Mouse (Mus musculus) cortical plate, adult 2 months (tissue): ENCODE data around the gene Prr3.

ENCODE experiments used
- CTCF ChIP-seq: fragments of 200-500 bp; IDR thresholded peaks from 2 replicates; pipeline ENCODE4 v1.5.1; 2011; ENCODE audit warnings: mild to moderate bottlenecking, control low read depth, low read length; ENCODE audit not compliant: insufficient read depth; ENCODE audit errors: extremely low read depth
- POLR2A ChIP-seq: fragments of 200-500 bp; IDR thresholded peaks from 2 replicates; pipeline ENCODE4 v1.6.1; 2011; ENCODE audit warnings: mild to moderate bottlenecking, low read length, control low read depth; ENCODE audit not compliant: insufficient read depth; ENCODE audit errors: extremely low read depth

DNA sequence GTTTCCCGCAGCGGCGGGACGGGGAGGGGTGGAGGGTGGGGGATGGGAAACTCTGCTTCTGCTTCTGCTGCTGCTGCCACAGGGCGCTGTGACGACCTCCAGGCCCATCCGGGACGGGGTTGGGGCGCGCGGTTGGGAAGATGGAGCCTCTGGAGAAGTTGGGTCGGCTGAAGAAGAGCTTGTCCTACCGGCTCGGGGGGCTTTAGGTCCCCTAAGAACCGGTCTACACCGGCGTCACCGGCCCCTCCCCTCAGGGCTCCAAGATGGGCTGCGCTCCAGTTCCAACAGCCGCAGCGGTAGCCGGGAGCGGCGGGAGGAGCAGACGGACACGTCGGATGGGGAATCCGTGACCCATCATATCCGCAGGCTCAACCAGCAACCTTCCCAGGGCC is 323 bp upstream of the Prr3 start:
- TF ChIP-seq CTCF = no peak
- TF ChIP-seq POLR2A = no peak
